Comparison of ENCODE assay signal across 17 mouse cellular contexts in genomic region chr19:43930366-43930765, GRCm38 (mm10). TPM values are rescaled to one million over a fixed set of nuclear protein-coding genes. Genes with fewer than 3 reads are reported as not detected.
DNase-seq lines count a peak whose midpoint lies in the region; ATAC-seq lines count a peak whose summit lies in the region.
"Had no signal": no experiment of that assay in that cellular context is flagged by ENCODE, and none has a peak within 500 bp of the region (broad histone marks: within the 10 kb centered on the region; RNA-seq: fewer than 3 reads in every experiment).

No protein-coding gene starts in this region.

- H3K27me3 ChIP-seq in heart, embryonic 16.5 days (ENCODE audit: control insufficient read depth, insufficient read depth, low read length): no peaks in the 10 kb centered on the region
- H3K27me3 ChIP-seq in midbrain, embryonic 11.5 days (ENCODE audit: control insufficient read depth, insufficient read depth, low read length): no peaks in the 10 kb centered on the region
- no peaks in the 10 kb centered on the region for H3K27me3 ChIP-seq in midbrain, embryonic 14.5 days (ENCODE audit: control insufficient read depth, insufficient read depth, low read length)
- no peaks in the 10 kb centered on the region for H3K27me3 ChIP-seq in forebrain, embryonic 14.5 days (replicated peaks; ENCODE audit: control insufficient read depth, insufficient read depth, low read length)
- H3K27me3 ChIP-seq: CH12.LX; embryonic facial prominence, embryonic 13.5 days; Patski had no signal

- H3K36me3 ChIP-seq in heart, embryonic 16.5 days (ENCODE audit: control insufficient read depth, insufficient read depth): no peaks in the 10 kb centered on the region
- H3K36me3 ChIP-seq in midbrain, embryonic 11.5 days (ENCODE audit: control insufficient read depth, insufficient read depth, low read length): no peaks in the 10 kb centered on the region
- no peaks in the 10 kb centered on the region for H3K36me3 ChIP-seq in midbrain, embryonic 14.5 days (ENCODE audit: control insufficient read depth, insufficient read depth, low read length)
- no peaks in the 10 kb centered on the region for H3K36me3 ChIP-seq in forebrain, embryonic 14.5 days (ENCODE audit: control insufficient read depth, insufficient read depth, low read length)
- H3K36me3 ChIP-seq: embryonic facial prominence, embryonic 13.5 days had no signal

- no peak overlapping the region for H3K9ac ChIP-seq in heart, embryonic 16.5 days (ENCODE audit: low read length)
- H3K9ac ChIP-seq in midbrain, embryonic 11.5 days (ENCODE audit: low read length): peak overlapping the region; percentile 16; the same call in 1 of the 2 replicates
- no peak overlapping the region for H3K9ac ChIP-seq in midbrain, embryonic 14.5 days (replicated peaks; ENCODE audit: low read length)
- no peak overlapping the region for H3K9ac ChIP-seq in forebrain, embryonic 14.5 days (ENCODE audit: low read length)
- H3K9ac ChIP-seq: embryonic facial prominence, embryonic 13.5 days; forebrain, postnatal 0 days; lung, embryonic 14.5 days had no signal

- no peak for DNase-seq in heart, postnatal 25 days (ENCODE audit: low spot score)
- DNase-seq in midbrain, embryonic 11.5 days (ENCODE audit: low spot score, missing footprints): no peak
- no peak for DNase-seq in midbrain, embryonic 14.5 days
- no peak for DNase-seq in urinary bladder, postnatal 14 days (ENCODE audit: low spot score)
- no peak for DNase-seq in forebrain, embryonic 14.5 days (ENCODE audit: low spot score)
- DNase-seq: adrenal gland, adult 8-10 months; cerebellum, postnatal 14 days; forebrain, postnatal 0 days; gastrocnemius, postnatal 25 days; kidney, postnatal 4 days; lung, embryonic 14.5 days had no signal

- intact Hi-C loops in heart, postnatal 25 days (cut with DNase I): no loop called here

- no peak overlapping the region for H3K27ac ChIP-seq in heart, embryonic 16.5 days (ENCODE audit: low read length)
- H3K27ac ChIP-seq in midbrain, embryonic 11.5 days (ENCODE audit: low read depth, low read length): no peak overlapping the region
- no peak overlapping the region for H3K27ac ChIP-seq in midbrain, embryonic 14.5 days (replicated peaks; ENCODE audit: low read depth, low read length)
- H3K27ac ChIP-seq in brown adipose tissue, adult 24 weeks (replicated peaks; ENCODE audit: low read depth, low read length): 0 out of 2 replicates have a peak overlapping the region, but pooled peaks have one; percentile 28
- H3K27ac ChIP-seq in forebrain, embryonic 14.5 days (ENCODE audit: low read depth, low read length): no peak overlapping the region
- H3K27ac ChIP-seq: embryonic facial prominence, embryonic 13.5 days had no signal

- H3K9me3 ChIP-seq in heart, embryonic 16.5 days (replicated peaks; ENCODE audit: control insufficient read depth, low read length): no peaks in the 10 kb centered on the region
- no peaks in the 10 kb centered on the region for H3K9me3 ChIP-seq in midbrain, embryonic 11.5 days (ENCODE audit: control insufficient read depth, low read length)
- H3K9me3 ChIP-seq in midbrain, embryonic 14.5 days (ENCODE audit: control insufficient read depth, low read length): no peaks in the 10 kb centered on the region
- H3K9me3 ChIP-seq in forebrain, embryonic 14.5 days (replicated peaks; ENCODE audit: control insufficient read depth, low read length): no peaks in the 10 kb centered on the region
- H3K9me3 ChIP-seq: embryonic facial prominence, embryonic 13.5 days had no signal

- H3K4me1 ChIP-seq in heart, embryonic 16.5 days (ENCODE audit: control insufficient read depth, insufficient read depth, low read length): peaks cover 14% of the 10 kb centered on the region
- peaks cover 8% of the 10 kb centered on the region for H3K4me1 ChIP-seq in midbrain, embryonic 11.5 days (ENCODE audit: control insufficient read depth, insufficient read depth, low read length)
- H3K4me1 ChIP-seq in midbrain, embryonic 14.5 days (ENCODE audit: control insufficient read depth, insufficient read depth, low read length): 0 out of 2 replicates have a peak, but pooled peaks cover 2% of the 10 kb centered on the region
- peaks cover 14% of the 10 kb centered on the region for H3K4me1 ChIP-seq in brown adipose tissue, adult 24 weeks (ENCODE audit: control insufficient read depth, insufficient read depth, insufficient read length, low read length)
- H3K4me1 ChIP-seq in forebrain, embryonic 14.5 days (ENCODE audit: control insufficient read depth, insufficient read depth, low read length): no peaks in the 10 kb centered on the region

- 35% methylated on average over 7 of the region's 7 CpGs for WGBS in heart, embryonic 16.5 days
- WGBS in midbrain, embryonic 11.5 days: 54% methylated on average over 7 of the region's 7 CpGs
- 48% methylated on average over 7 of the region's 7 CpGs for WGBS in midbrain, embryonic 14.5 days
- 56% methylated on average over 7 of the region's 7 CpGs for WGBS in forebrain, embryonic 14.5 days

- no peak overlapping the region for H3K4me3 ChIP-seq in heart, embryonic 16.5 days (ENCODE audit: low read length)
- no peak overlapping the region for H3K4me3 ChIP-seq in midbrain, embryonic 11.5 days (ENCODE audit: low read depth, low read length)
- H3K4me3 ChIP-seq in midbrain, embryonic 14.5 days (replicated peaks; ENCODE audit: low read depth, low read length): no peak overlapping the region
- H3K4me3 ChIP-seq in brown adipose tissue, adult 24 weeks (ENCODE audit: insufficient read depth, low read depth, low read length): no peak overlapping the region
- H3K4me3 ChIP-seq in forebrain, embryonic 14.5 days (ENCODE audit: low read depth, low read length): no peak overlapping the region
- H3K4me3 ChIP-seq: embryonic facial prominence, embryonic 13.5 days had no signal

- peak; percentile 37; the same call in 1 of the 2 replicates for ATAC-seq in heart, embryonic 16.5 days (replicated peaks; ENCODE audit: extremely low read depth, insufficient read depth, low FRiP score)
- ATAC-seq in midbrain, embryonic 11.5 days (ENCODE audit: low FRiP score): no peak
- no peak for ATAC-seq in midbrain, embryonic 14.5 days (ENCODE audit: low FRiP score, low TSS enrichment)
- peak; percentile 48; the same call in 1 of the 2 replicates for ATAC-seq in megakaryocyte, adult 5-6 weeks (ENCODE audit: poor library complexity, severe bottlenecking)
- ATAC-seq in forebrain, embryonic 14.5 days: no peak
- ATAC-seq: forebrain, postnatal 0 days; Patski had no signal

- H3K4me2 ChIP-seq in heart, embryonic 16.5 days (ENCODE audit: low read depth, low read length): no peak overlapping the region
- H3K4me2 ChIP-seq in midbrain, embryonic 11.5 days: no peak overlapping the region
- H3K4me2 ChIP-seq in midbrain, embryonic 14.5 days (ENCODE audit: low read length): no peak overlapping the region
- H3K4me2 ChIP-seq in forebrain, embryonic 14.5 days (ENCODE audit: low read length): no peak overlapping the region
- H3K4me2 ChIP-seq: embryonic facial prominence, embryonic 13.5 days; lung, embryonic 14.5 days had no signal

RNA-seq across cellular contexts. Expression of gene Dnmbp, which starts 9.6 kb away (rescaled TPM):
- polyA plus RNA-seq in heart, embryonic 16.5 days (2015; fragmentation: Nextera tagmentation; extraction: Ambion mirVana): 8.5 and 9.8 TPM in 2 replicates
- 1 to 10 TPM; 8.2 to 9.8 TPM for total RNA-seq in heart, postnatal 25 days (2021)
- 13.5 and 14.5 TPM in 2 replicates for polyA plus RNA-seq in midbrain, embryonic 11.5 days (2014; fragmentation: Nextera tagmentation; extraction: Ambion mirVana)
- polyA plus RNA-seq in midbrain, embryonic 14.5 days (2014; fragmentation: Nextera tagmentation; extraction: Ambion mirVana): 7.2 and 8.6 TPM in 2 replicates
- 4.5 and 4.7 TPM in 2 replicates for polyA plus RNA-seq in brown adipose tissue, adult 24 weeks (2012; ENCODE audit: insufficient read depth, insufficient read length, missing spikeins)
- 5.4 and 7.2 TPM in 2 replicates for total RNA-seq in megakaryocyte, adult 5-6 weeks (2015)
- 9.7 and 11.1 TPM in 2 replicates for total RNA-seq in megakaryocyte, adult 5-6 weeks (2017)
- 7.2 and 7.6 TPM in 2 replicates for polyA plus RNA-seq in forebrain, embryonic 14.5 days (2014; fragmentation: Nextera tagmentation; extraction: Ambion mirVana)

RNA-seq across cellular contexts. Expression of gene Cpn1, which starts 56.0 kb away (rescaled TPM):
- polyA plus RNA-seq in heart, embryonic 16.5 days (2015; fragmentation: Nextera tagmentation; extraction: Ambion mirVana): 0.45 and 0.57 TPM in 2 replicates
- total RNA-seq in heart, postnatal 25 days (2021): under 1 TPM; 0.16 to 0.31 TPM
- polyA plus RNA-seq in midbrain, embryonic 11.5 days (2014; fragmentation: Nextera tagmentation; extraction: Ambion mirVana): 0.14 and 0.28 TPM in 2 replicates
- polyA plus RNA-seq in midbrain, embryonic 14.5 days (2014; fragmentation: Nextera tagmentation; extraction: Ambion mirVana): 0.12 and 0.19 TPM in 2 replicates
- polyA plus RNA-seq in brown adipose tissue, adult 24 weeks (2012; ENCODE audit: insufficient read depth, insufficient read length, missing spikeins): not detected in 2 replicates
- total RNA-seq in megakaryocyte, adult 5-6 weeks (2015): 0.16 TPM in 1 of 2 replicates, not detected in the other
- total RNA-seq in megakaryocyte, adult 5-6 weeks (2017): 0.20 and 0.77 TPM in 2 replicates
- 0.24 and 0.38 TPM in 2 replicates for polyA plus RNA-seq in forebrain, embryonic 14.5 days (2014; fragmentation: Nextera tagmentation; extraction: Ambion mirVana)
- total RNA-seq: gastrocnemius, postnatal 25 days had no signal
- polyA plus RNA-seq: embryonic facial prominence, embryonic 13.5 days had no signal

Comparison
In these comparisons a context has a peak if more than half of its experiments do, and no peak if none do; other contexts are left out.
1. ATAC-seq: peak in heart, embryonic 16.5 days (single experiment) and megakaryocyte, adult 5-6 weeks (single experiment); none in midbrain, embryonic 11.5 days (single experiment), midbrain, embryonic 14.5 days (single experiment) and forebrain, embryonic 14.5 days (single experiment).